Mouse (Mus musculus): ENCODE measurements around the gene Bri3bp. TPM values are rescaled to one million over a fixed set of nuclear protein-coding genes. Genes with fewer than 3 reads are reported as not detected.

The Bri3bp gene
- polyA plus RNA-seq, 1 experiment from 2014 or later: 40.2 TPM

- no peaks in the 10 kb centered on the region for H3K36me3 ChIP-seq (ENCODE audit: control insufficient read depth, insufficient read depth, low read length)
- H3K4me3 ChIP-seq (ENCODE audit: low read length): no peak overlapping the region
- no peak overlapping the region for H3K4me2 ChIP-seq (ENCODE audit: low read length)
- no peaks in the 10 kb centered on the region for H3K27me3 ChIP-seq (replicated peaks; ENCODE audit: control insufficient read depth, insufficient read depth, low read length)
- H3K4me1 ChIP-seq (ENCODE audit: control insufficient read depth, insufficient read depth, low read depth, low read length): peaks cover 13% of the 10 kb centered on the region
- no peak for ATAC-seq
- WGBS: 83% methylated on average over 4 of the region's 4 CpGs
- H3K27ac ChIP-seq (ENCODE audit: low read depth, low read length): no peak overlapping the region
- no peak overlapping the region for H3K9ac ChIP-seq (ENCODE audit: low read depth, low read length)
- no peaks in the 10 kb centered on the region for H3K9me3 ChIP-seq (ENCODE audit: control insufficient read depth, low read length)
Measured at GRCm38 (mm10) chr5:125444554-125444953, 3.2 kb downstream of the Bri3bp start.

DNA sequence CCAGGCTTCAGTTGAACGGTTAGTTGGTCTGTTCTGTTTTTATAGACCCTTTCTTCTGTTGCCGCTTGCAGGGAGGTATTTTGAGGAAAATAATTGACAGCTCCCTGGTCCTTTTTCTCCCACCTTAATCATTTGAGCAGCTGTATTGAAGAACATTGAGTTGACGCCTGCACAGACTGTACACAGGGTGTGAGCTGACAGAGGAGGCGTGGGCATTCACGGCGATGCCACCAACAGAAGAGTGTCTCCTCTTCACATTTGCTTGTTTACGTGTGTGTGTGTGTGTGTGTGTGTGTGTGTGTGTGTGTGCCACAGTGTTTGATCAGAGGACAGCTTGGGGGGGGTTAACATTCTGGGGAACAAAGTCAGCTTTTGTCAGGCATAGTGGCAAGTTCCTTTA lies 5.0 kb downstream of the Bri3bp start:
- no peak for ATAC-seq
- 82% methylated on average over 7 of the region's 7 CpGs for WGBS
- Histone ChIP-seq H3K4me3 (ENCODE audit: low read length) (no peak overlapping the region), H3K9ac (ENCODE audit: low read depth, low read length) (no peak overlapping the region; the same call in 1 of the 2 replicates), H3K9me3 (ENCODE audit: control insufficient read depth, low read length) (no peaks in the 10 kb centered on the region), H3K27ac (ENCODE audit: low read depth, low read length) (no peak overlapping the region), H3K4me1 (ENCODE audit: control insufficient read depth, insufficient read depth, low read depth, low read length) (peaks cover 10% of the 10 kb centered on the region; the same call in 1 of the 2 replicates), H3K4me2 (ENCODE audit: low read length) (no peak overlapping the region), H3K27me3 (replicated peaks; ENCODE audit: control insufficient read depth, insufficient read depth, low read length) (no peaks in the 10 kb centered on the region), H3K36me3 (ENCODE audit: control insufficient read depth, insufficient read depth, low read length) (no peaks in the 10 kb centered on the region)

- 0 out of 2 replicates have a peak, but pooled peaks cover 4% of the 10 kb centered on the region for H3K4me1 ChIP-seq (ENCODE audit: control insufficient read depth, insufficient read depth, low read depth, low read length)
- no peak overlapping the region for H3K9ac ChIP-seq (ENCODE audit: low read depth, low read length)
- H3K4me2 ChIP-seq (ENCODE audit: low read length): no peak overlapping the region
- H3K27ac ChIP-seq (ENCODE audit: low read depth, low read length): no peak overlapping the region
- 84% methylated on average over 3 of the region's 3 CpGs for WGBS
- no peak for ATAC-seq
- H3K27me3 ChIP-seq (replicated peaks; ENCODE audit: control insufficient read depth, insufficient read depth, low read length): no peaks in the 10 kb centered on the region
- peaks cover 7% of the 10 kb centered on the region; the same call in 1 of the 2 replicates for H3K36me3 ChIP-seq (ENCODE audit: control insufficient read depth, insufficient read depth, low read length)
- H3K4me3 ChIP-seq (ENCODE audit: low read length): no peak overlapping the region
- H3K9me3 ChIP-seq (ENCODE audit: control insufficient read depth, low read length): no peaks in the 10 kb centered on the region
Measured at GRCm38 (mm10) chr5:125448026-125448425, 6.7 kb downstream of the Bri3bp start.

DNA sequence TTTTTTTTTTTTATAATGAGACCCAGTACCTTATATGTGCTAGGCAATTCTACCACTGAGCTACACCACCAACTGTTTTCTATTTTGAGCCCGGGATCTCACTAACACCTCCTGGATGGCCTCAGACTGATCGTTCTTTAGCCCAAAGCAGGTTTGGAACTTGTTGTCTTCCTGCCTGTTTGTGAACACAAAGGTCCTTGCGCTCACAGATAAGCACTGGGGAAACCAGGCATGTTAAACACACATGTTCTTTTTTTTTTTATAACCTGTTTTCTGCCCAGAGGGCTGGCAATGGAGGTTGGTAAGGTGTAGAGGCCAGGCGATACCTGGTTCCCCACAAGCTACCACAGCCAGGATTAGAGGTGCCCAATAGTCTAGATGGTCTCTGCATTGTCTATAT lies 7.3 kb downstream of the Bri3bp start:
- Histone ChIP-seq H3K4me1 (ENCODE audit: control insufficient read depth, insufficient read depth, low read depth, low read length) (0 out of 2 replicates have a peak, but pooled peaks cover 4% of the 10 kb centered on the region), H3K9ac (ENCODE audit: low read depth, low read length) (no peak overlapping the region), H3K4me2 (ENCODE audit: low read length) (no peak overlapping the region), H3K27me3 (replicated peaks; ENCODE audit: control insufficient read depth, insufficient read depth, low read length) (no peaks in the 10 kb centered on the region), H3K36me3 (ENCODE audit: control insufficient read depth, insufficient read depth, low read length) (peaks cover 7% of the 10 kb centered on the region; the same call in 1 of the 2 replicates), H3K4me3 (ENCODE audit: low read length) (no peak overlapping the region), H3K27ac (ENCODE audit: low read depth, low read length) (no peak overlapping the region), H3K9me3 (ENCODE audit: control insufficient read depth, low read length) (no peaks in the 10 kb centered on the region)
- 98% methylated on average over 4 of the region's 4 CpGs for WGBS
- no peak for ATAC-seq

DNA sequence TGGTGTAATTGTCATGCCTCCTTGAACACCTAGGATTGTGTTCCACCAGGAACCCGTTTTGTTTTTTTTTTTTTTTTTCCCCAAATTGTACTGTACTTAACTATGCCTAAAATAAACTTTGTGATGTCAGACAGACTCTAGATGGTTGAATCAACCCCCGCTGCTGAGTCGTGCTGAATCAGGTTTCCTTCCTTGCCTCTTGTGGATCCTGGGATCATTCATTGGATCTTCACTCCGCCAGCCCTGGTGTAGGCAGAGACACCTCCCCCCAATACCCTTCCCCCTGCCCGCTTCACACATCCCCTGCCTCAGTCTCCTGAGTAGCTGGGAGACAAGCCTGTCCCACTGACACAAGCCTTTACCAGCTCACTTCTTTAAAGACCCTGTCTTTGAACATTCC lies 7.9 kb downstream of the Bri3bp start:
- Histone ChIP-seq H3K4me3 (ENCODE audit: low read length) (no peak overlapping the region), H3K27me3 (replicated peaks; ENCODE audit: control insufficient read depth, insufficient read depth, low read length) (no peaks in the 10 kb centered on the region), H3K9ac (ENCODE audit: low read depth, low read length) (no peak overlapping the region), H3K4me1 (ENCODE audit: control insufficient read depth, insufficient read depth, low read depth, low read length) (0 out of 2 replicates have a peak, but pooled peaks cover 4% of the 10 kb centered on the region), H3K27ac (ENCODE audit: low read depth, low read length) (no peak overlapping the region), H3K36me3 (ENCODE audit: control insufficient read depth, insufficient read depth, low read length) (peaks cover 7% of the 10 kb centered on the region), H3K4me2 (ENCODE audit: low read length) (no peak overlapping the region), H3K9me3 (ENCODE audit: control insufficient read depth, low read length) (no peaks in the 10 kb centered on the region)
- 88% methylated on average over 5 of the region's 5 CpGs for WGBS
- ATAC-seq: no peak

GRCm38 (mm10) chr5:125452573-125452972 lies 11.2 kb downstream of the Bri3bp start:
- Histone ChIP-seq H3K4me1 (ENCODE audit: control insufficient read depth, insufficient read depth, low read depth, low read length) (no peaks in the 10 kb centered on the region), H3K9ac (ENCODE audit: low read depth, low read length) (no peak overlapping the region), H3K4me3 (ENCODE audit: low read length) (no peak overlapping the region), H3K27me3 (replicated peaks; ENCODE audit: control insufficient read depth, insufficient read depth, low read length) (no peaks in the 10 kb centered on the region), H3K36me3 (ENCODE audit: control insufficient read depth, insufficient read depth, low read length) (peaks cover 9% of the 10 kb centered on the region), H3K27ac (ENCODE audit: low read depth, low read length) (no peak overlapping the region), H3K9me3 (ENCODE audit: control insufficient read depth, low read length) (no peaks in the 10 kb centered on the region), H3K4me2 (ENCODE audit: low read length) (no peak overlapping the region)
- ATAC-seq: no peak
- WGBS: 91% methylated on average over 9 of the region's 9 CpGs

DNA sequence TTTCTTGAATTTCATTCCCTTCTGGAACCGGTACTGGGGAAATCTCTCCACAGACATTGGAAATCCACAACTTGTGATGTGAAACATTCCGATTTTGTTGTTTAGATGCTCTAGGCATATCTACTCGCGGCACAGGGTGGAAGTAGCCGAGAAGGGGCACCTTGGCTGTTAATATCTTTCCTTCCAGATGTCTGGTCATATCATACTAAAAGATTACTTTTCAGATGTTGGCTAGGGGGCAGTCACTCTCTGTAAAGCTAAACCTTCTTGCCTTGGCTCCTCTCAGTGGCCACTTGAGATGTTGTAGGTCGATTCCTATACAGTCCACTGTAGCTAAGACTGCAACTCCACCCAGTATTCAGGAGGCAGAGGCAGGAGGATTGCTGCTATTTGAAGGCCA lies 14.7 kb downstream of the Bri3bp start:
- no peak overlapping the region for H3K9ac ChIP-seq (ENCODE audit: low read depth, low read length)
- H3K27me3 ChIP-seq (replicated peaks; ENCODE audit: control insufficient read depth, insufficient read depth, low read length): no peaks in the 10 kb centered on the region
- H3K4me1 ChIP-seq (ENCODE audit: control insufficient read depth, insufficient read depth, low read depth, low read length): no peaks in the 10 kb centered on the region
- no peak for ATAC-seq
- WGBS: 96% methylated on average over 6 of the region's 6 CpGs
- H3K9me3 ChIP-seq (ENCODE audit: control insufficient read depth, low read length): no peaks in the 10 kb centered on the region
- no peak overlapping the region for H3K4me2 ChIP-seq (ENCODE audit: low read length)
- no peak overlapping the region for H3K4me3 ChIP-seq (ENCODE audit: low read length)
- H3K27ac ChIP-seq (ENCODE audit: low read depth, low read length): no peak overlapping the region
- H3K36me3 ChIP-seq (ENCODE audit: control insufficient read depth, insufficient read depth, low read length): peaks cover 10% of the 10 kb centered on the region

DNA sequence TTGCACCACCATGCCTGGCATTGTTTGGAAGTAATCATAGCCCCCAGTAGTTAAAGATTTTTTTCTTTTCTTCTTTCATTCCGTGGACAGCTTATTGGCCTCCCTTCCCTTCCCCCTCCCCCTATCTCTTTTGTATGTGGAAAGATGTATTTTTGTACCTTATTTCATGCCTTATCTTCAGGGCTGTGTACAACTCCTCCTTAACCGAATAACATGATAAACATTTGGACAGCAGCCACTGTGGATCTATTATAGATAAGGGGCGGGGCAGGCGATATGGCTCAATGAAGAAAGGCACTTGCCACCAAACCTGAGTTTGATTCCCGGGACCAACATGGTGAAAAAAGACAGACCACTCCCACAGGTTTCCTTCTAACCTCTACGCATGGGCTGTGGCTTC lies 16.2 kb downstream of the Bri3bp start:
- Histone ChIP-seq H3K4me2 (ENCODE audit: low read length) (no peak overlapping the region), H3K4me1 (ENCODE audit: control insufficient read depth, insufficient read depth, low read depth, low read length) (no peaks in the 10 kb centered on the region), H3K27me3 (replicated peaks; ENCODE audit: control insufficient read depth, insufficient read depth, low read length) (no peaks in the 10 kb centered on the region), H3K9ac (ENCODE audit: low read depth, low read length) (no peak overlapping the region), H3K4me3 (ENCODE audit: low read length) (no peak overlapping the region), H3K27ac (ENCODE audit: low read depth, low read length) (no peak overlapping the region), H3K36me3 (ENCODE audit: control insufficient read depth, insufficient read depth, low read length) (peaks cover 6% of the 10 kb centered on the region), H3K9me3 (ENCODE audit: control insufficient read depth, low read length) (no peaks in the 10 kb centered on the region)
- ATAC-seq: no peak
- 94% methylated on average over 6 of the region's 6 CpGs for WGBS

GRCm38 (mm10) chr5:125460574-125460973 lies 19.2 kb downstream of the Bri3bp start:
- Histone ChIP-seq H3K4me3 (ENCODE audit: low read length) (no peak overlapping the region), H3K4me1 (ENCODE audit: control insufficient read depth, insufficient read depth, low read depth, low read length) (peaks cover 4% of the 10 kb centered on the region), H3K27ac (ENCODE audit: low read depth, low read length) (no peak overlapping the region), H3K27me3 (replicated peaks; ENCODE audit: control insufficient read depth, insufficient read depth, low read length) (no peaks in the 10 kb centered on the region), H3K4me2 (ENCODE audit: low read length) (no peak overlapping the region), H3K36me3 (ENCODE audit: control insufficient read depth, insufficient read depth, low read length) (peaks cover 2% of the 10 kb centered on the region; the same call in 1 of the 2 replicates), H3K9me3 (ENCODE audit: control insufficient read depth, low read length) (no peaks in the 10 kb centered on the region), H3K9ac (ENCODE audit: low read depth, low read length) (no peak overlapping the region)
- WGBS: 85% methylated on average over 3 of the region's 3 CpGs
- ATAC-seq: no peak

Measured in hindbrain, embryonic 16.5 days (tissue).